Mouse (Mus musculus): ENCODE results near the gene Dhrs13. TPM values are rescaled to one million over a fixed set of nuclear protein-coding genes. Genes with fewer than 3 reads are reported as not detected.

Gene Dhrs13
- total RNA-seq (2021) = 1 to 10 TPM; 3.2 to 4.4 TPM

DNA sequence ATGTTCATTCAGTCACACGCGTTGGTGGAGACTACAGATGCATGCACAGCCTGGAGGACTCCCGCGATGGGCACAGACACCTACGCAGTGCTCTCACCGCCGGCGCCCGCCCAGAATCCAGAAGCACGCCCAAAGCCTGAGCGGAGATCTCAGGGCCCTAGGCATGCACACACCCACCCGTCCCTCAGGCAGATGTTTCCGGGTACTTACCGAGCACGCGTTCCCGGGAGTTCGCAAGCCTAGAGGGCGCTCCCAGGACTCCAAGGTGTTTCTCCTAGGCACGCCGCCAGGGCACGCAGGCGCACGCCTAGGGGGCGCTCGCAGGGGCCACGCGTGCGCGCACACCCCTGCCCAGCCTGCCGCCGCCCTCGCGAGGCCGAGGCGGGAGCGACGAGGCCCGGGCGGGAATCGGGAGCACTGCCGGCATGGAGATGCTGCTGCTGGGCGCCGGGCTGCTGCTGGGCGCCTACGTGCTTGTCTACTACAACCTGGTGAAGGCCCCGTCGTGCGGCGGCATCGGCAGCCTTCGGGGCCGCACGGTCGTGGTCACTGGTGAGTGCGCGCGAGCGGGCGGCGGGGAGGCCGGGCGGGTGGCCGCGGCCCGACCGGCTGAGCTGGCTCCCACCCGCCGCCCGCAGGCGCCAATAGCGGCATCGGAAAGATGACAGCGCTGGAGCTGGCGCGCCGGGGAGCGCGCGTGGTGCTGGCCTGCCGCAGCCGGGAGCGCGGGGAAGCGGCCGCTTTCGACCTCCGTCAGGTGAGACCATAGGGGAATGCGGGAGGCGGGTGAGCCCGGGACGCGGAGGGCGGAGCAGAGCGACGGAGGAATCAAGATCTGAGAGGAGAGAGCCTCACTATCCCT, at the start of gene Dhrs13:
TSS of gene Dhrs13 (plus strand) at position 334 of the 862 bp plus-strand sequence.
- intact Hi-C loops (cut with DNase I) = no loop called here
- peak; percentile 84 for DNase-seq (ENCODE audit: low spot score)

- peak; percentile 100 for DNase-seq (ENCODE audit: low spot score)
- intact Hi-C loops (cut with DNase I) = no loop called here
These were observed 49.6 kb upstream of the Dhrs13 start, which contains the start of gene Phf12 for GRCm38 (mm10) chr11:77982441-77982905. Gene Phf12 (plus strand): TSS chr11:77982754.

GRCm38 (mm10) chr11:77983191-77983936, 48.7 kb upstream of the Dhrs13 start:
- DNase-seq (ENCODE audit: low spot score) = no peak
- intact Hi-C loops (cut with DNase I) = no loop called here

GRCm38 (mm10) chr11:77983937-77984835, 47.9 kb upstream of the Dhrs13 start:
- DNase-seq (ENCODE audit: low spot score) = peak; percentile 44
- intact Hi-C loops (cut with DNase I) = no loop called here

DNA sequence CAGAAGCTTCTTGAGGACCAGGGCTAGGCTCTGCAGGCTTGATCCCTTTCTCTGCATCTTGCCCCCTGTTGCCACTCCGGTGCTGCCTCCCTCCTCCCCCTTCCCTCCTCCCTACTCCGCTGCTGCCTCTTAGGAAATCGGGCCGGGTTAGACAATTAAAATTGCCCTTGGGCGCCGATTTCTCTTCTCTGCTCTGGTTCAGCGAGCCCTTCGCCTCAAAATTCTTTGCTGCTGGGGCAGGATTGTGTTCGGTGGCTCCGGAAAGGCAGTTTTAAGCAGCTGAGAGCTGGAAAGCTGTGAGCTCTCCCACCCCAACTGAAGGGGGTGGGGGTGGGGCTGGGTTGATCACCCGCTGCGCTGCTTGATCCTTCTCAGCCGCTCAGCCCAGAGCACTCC, 47.2 kb upstream of the Dhrs13 start:
- intact Hi-C loops (cut with DNase I) = loop anchor here (5.0 kb wide), 1 partner anchor 37 kb away; no protein-coding TSS in a partner anchor
- no peak for DNase-seq (ENCODE audit: low spot score)

DNA sequence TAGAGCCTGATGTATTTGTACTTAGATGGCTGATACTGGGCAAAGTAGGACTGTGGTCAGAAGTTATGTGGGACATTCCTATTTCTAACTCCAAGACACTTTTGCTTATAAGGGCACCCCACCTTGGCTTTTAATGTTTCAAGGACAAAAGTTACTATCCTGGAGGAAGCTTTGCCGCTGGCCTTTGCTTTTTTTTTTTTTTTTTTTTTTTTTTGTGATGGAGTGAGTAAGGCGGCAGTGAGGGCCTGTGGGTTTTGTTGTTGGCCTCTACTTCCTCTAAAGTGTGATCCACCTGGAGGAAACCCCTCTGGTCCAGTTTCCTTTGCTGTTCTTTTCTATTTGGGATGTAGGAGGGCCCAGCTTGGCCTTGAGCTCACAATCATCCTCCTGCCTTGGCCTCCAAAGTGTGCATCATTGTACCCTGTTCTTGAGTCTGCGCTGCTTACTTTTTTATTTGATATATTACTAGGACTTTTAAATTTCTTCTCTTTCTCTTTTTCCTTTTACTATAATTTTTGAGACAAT, 46.5 kb upstream of the Dhrs13 start:
- DNase-seq (ENCODE audit: low spot score) = no peak
- intact Hi-C loops (cut with DNase I) = loop anchor here (5.0 kb wide), 1 partner anchor 37 kb away; no protein-coding TSS in a partner anchor

- intact Hi-C loops (cut with DNase I) = loop anchor here (5.0 kb wide), 1 partner anchor 33 kb away; no protein-coding TSS in a partner anchor
- DNase-seq (ENCODE audit: low spot score) = no peak
These were observed 42.9 kb upstream of the Dhrs13 start for GRCm38 (mm10) chr11:77989071-77989690.

DNA sequence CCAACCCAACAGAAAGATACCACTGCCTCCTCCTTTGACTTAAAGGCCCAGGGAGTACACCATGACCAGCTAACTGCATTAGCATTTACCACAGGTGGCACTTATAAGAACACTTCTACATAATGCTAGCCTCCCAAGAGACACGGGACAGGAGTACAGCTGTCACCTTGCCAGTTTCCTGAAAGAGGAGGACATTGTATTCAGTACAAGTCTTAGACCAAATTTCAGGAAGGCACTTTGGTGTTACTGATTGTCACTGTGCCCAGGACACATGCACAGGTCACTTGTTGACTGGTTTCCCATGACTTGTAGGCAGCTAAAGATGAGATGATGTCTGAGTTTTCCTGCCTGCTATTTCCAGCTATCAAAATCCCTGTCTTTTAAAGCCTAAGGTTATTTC, 36.5 kb upstream of the Dhrs13 start:
- no peak for DNase-seq (ENCODE audit: low spot score)
- intact Hi-C loops (cut with DNase I) = no loop called here

DNA sequence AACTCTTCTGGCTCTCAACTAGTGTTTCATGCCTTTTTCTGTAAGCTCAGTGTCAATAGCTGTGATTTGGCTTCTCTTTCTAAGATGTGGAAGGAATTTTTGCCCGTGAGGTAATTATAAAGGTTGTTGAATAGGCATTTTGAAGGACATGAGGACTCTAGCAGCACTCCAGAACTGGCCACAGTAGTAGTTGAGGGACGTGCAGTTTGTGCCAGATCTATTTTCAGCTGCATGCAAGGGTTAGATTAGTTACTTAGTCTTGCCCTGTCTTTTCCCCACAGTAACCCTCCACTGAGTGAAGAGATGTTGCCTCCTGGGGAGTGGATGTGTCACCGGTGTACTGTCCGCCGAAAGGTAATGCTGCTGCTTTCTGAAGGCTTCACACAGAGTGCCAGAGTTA, 25.6 kb upstream of the Dhrs13 start:
- DNase-seq (ENCODE audit: low spot score) = no peak
- intact Hi-C loops (cut with DNase I) = no loop called here

DNA sequence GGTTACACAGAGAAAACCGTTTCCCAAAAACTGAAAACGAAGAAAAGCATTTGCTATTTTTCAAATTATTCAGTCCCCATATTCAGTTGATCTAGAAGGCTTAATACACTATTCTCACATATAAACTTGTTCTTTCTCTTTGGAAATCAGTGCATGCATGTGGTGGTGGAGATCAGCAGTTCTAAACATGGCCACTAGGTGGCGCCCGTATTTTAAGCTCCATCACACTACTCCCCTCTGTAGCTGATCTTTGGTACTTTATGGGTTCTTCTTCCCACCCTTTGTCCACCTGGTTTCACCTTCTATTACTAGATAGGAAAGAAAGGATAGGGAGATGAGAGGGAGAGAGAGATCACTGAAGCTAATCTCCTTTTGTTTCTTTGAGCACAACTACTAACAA, 12.4 kb upstream of the Dhrs13 start:
- intact Hi-C loops (cut with DNase I) = loop anchor here (2.0 to 5.0 kb wide), 2 partner anchors 32 to 159 kb away; no protein-coding TSS in a partner anchor

GRCm38 (mm10) chr11:78023607-78024006, 8.5 kb upstream of the Dhrs13 start:
- DNase-seq (ENCODE audit: low spot score) = no peak
- intact Hi-C loops (cut with DNase I) = loop anchor here (5.0 kb wide), 1 partner anchor 36 kb away; no protein-coding TSS in a partner anchor

More for the DNA sequence above, 12.4 kb upstream of the Dhrs13 start:
- no peak for DNase-seq (ENCODE audit: low spot score)

- no peak for DNase-seq (ENCODE audit: low spot score)
- intact Hi-C loops (cut with DNase I) = no loop called here
These were observed 2.8 kb upstream of the Dhrs13 start for GRCm38 (mm10) chr11:78029240-78029639.

DNA sequence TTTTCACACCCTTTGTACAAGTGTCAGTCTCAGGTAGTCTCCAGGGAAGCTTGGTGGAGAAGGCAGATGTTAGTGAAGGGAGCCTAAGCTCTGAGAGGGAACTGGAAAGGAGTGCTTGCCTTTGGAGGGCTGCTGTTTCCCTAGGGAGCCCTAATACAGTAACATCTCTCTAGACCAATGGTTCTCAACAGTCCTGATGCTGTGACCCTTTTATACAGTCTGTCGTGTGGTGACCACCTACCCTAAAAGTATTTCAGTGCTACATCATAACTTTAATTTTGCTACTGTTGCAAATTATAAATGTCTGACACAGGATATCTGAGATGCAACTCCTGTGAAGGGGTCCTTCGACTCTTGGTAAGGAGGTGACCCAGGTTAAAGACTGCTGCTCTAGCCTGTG, 1.5 kb upstream of the Dhrs13 start:
- no peak for DNase-seq (ENCODE audit: low spot score)
- intact Hi-C loops (cut with DNase I) = no loop called here

GRCm38 (mm10) chr11:78031389-78031788, 691 bp upstream of the Dhrs13 start:
- intact Hi-C loops (cut with DNase I) = no loop called here
- no peak for DNase-seq (ENCODE audit: low spot score)

DNA sequence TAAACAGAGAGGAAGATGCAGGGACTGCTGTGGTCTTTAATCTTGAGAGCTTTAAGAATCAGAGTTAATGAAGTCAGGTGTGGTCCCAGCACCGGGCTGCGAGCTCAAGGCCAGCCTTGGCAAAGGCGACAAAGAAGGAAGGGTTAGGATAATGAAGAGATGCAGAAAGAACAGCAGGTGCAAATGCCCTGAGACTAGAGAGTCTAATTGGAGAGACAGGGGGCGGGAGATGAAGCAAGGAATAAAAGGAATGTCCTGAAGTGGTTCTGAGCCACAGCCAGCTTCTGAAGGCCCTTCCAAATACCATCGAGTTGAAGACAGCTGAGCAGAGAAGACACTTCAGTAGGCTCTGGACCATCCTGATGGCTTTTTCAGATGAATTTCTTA, 722 bp downstream of the Dhrs13 start:
- intact Hi-C loops (cut with DNase I) = no loop called here

GRCm38 (mm10) chr11:78033931-78034617, 2.0 kb downstream of the Dhrs13 start:
- intact Hi-C loops (cut with DNase I) = no loop called here
- no peak for DNase-seq (ENCODE audit: low spot score)

More for the DNA sequence above, 722 bp downstream of the Dhrs13 start:
- DNase-seq (ENCODE audit: low spot score) = no peak

- DNase-seq (ENCODE audit: low spot score) = no peak
- intact Hi-C loops (cut with DNase I) = no loop called here
These were observed 4.7 kb downstream of the Dhrs13 start for GRCm38 (mm10) chr11:78036791-78037190.

Data from heart, postnatal 25 days (tissue).